Mouse (Mus musculus) 3134 (cell line): Measurements from ENCODE around the gene Tnfaip8l2.

Experiments used
- DNase-seq: peaks from one replicate; pipeline ENCODE4 v3.0.0-alpha.2; 2011; ENCODE audit warnings: low spot score; ENCODE audit not compliant: insufficient read length; ENCODE audit errors: extremely low read depth

Tnfaip8l2 gene

GRCm38 (mm10) chr3:95141952-95142616, at the start of gene Tnfaip8l2:
Gene Tnfaip8l2 (minus strand): TSS chr3:95142360.
- DNase-seq = no peak

GRCm38 (mm10) chr3:95186888-95187287, 44.7 kb upstream of the Tnfaip8l2 start:
- no peak for DNase-seq

- no peak for DNase-seq
These were observed 43.9 kb upstream of the Tnfaip8l2 start for GRCm38 (mm10) chr3:95186100-95186499.

- DNase-seq = no peak
These were observed 42.8 kb upstream of the Tnfaip8l2 start for GRCm38 (mm10) chr3:95184796-95185577.

- DNase-seq = no peak
These were observed 39.7 kb upstream of the Tnfaip8l2 start for GRCm38 (mm10) chr3:95181841-95182240.

GRCm38 (mm10) chr3:95179890-95180289, 37.7 kb upstream of the Tnfaip8l2 start:
- DNase-seq = no peak

- DNase-seq = no peak
These were observed 36.8 kb upstream of the Tnfaip8l2 start for GRCm38 (mm10) chr3:95178948-95179347.

GRCm38 (mm10) chr3:95177583-95177982, 35.4 kb upstream of the Tnfaip8l2 start:
- no peak for DNase-seq

- DNase-seq = no peak
These were observed 34.3 kb upstream of the Tnfaip8l2 start for GRCm38 (mm10) chr3:95176500-95176899.

- no peak for DNase-seq
These were observed 31.9 kb upstream of the Tnfaip8l2 start for GRCm38 (mm10) chr3:95174011-95174592.

GRCm38 (mm10) chr3:95173256-95173949, 31.2 kb upstream of the Tnfaip8l2 start:
- no peak for DNase-seq

GRCm38 (mm10) chr3:95172526-95173255, 30.5 kb upstream of the Tnfaip8l2 start:
- no peak for DNase-seq

- no peak for DNase-seq
These were observed 28.9 kb upstream of the Tnfaip8l2 start for GRCm38 (mm10) chr3:95171105-95171504.

- DNase-seq = no peak
These were observed 27.8 kb upstream of the Tnfaip8l2 start for GRCm38 (mm10) chr3:95169996-95170395.

- no peak for DNase-seq
These were observed 22.7 kb upstream of the Tnfaip8l2 start for GRCm38 (mm10) chr3:95164840-95165239.

- no peak for DNase-seq
These were observed 22.0 kb upstream of the Tnfaip8l2 start for GRCm38 (mm10) chr3:95164256-95164550.

- no peak for DNase-seq
These were observed 21.5 kb upstream of the Tnfaip8l2 start for GRCm38 (mm10) chr3:95163419-95164255.

GRCm38 (mm10) chr3:95162345-95162628, 20.1 kb upstream of the Tnfaip8l2 start:
- no peak for DNase-seq

GRCm38 (mm10) chr3:95161618-95162344, 19.6 kb upstream of the Tnfaip8l2 start:
- DNase-seq = no peak
